Mouse (Mus musculus): ENCODE measurements at regions not wholly inside any gene's neighbourhood (a gene's known extent, or its start where the extent isn't known, plus 50 kb on each side); places are given as distances from the start of the nearest gene placed in this dataset.

DNA sequence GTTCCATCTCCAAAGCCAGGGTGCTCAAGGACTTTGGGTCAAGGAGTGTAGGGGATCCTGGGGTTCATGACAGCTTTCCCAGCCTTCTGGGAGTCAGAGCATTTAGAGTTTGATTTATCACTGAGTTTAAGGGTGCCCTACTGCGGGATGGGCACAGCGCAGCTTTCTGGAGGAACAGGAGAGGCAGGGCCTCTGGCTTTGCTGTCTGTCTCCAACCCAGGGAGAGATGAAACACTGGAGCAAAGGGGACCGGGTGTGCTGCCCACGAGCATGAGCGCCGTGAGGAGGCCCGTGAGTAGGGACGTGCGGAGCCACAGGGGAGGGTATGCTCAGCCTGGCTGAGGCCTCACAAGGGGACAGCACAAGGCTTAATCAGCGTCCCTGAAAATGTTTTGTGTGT, 89.1 kb upstream of the Tmem189 start:
- TF ChIP-seq CTCF (conservative IDR thresholded peaks at IDR 0.05 in 1 of 2, IDR thresholded peaks at IDR 0.05 in 1 of 2; ENCODE audit: low read depth in 2 of 2, low read length in 2 of 2) (no peak), TBP (conservative IDR thresholded peaks at IDR 0.05; ENCODE audit: low read depth, low read length) (no peak), ZC3H11A (IDR thresholded peaks at IDR 0.05; ENCODE audit: low read depth, low read length) (no peak), KAT2A (IDR thresholded peaks at IDR 0.05; ENCODE audit: insufficient replicate concordance, low read length) (no peak), POLR2AphosphoS2 (IDR thresholded peaks at IDR 0.05; ENCODE audit: low read depth, low read length) (no peak), MYC (IDR thresholded peaks at IDR 0.05; ENCODE audit: low read depth, low read length) (no peak), CHD2 (IDR thresholded peaks at IDR 0.05; ENCODE audit: low read length) (no peak), MEF2A (IDR thresholded peaks at IDR 0.05; ENCODE audit: borderline replicate concordance, low read depth, low read length) (no peak), HCFC1 (IDR thresholded peaks at IDR 0.05; ENCODE audit: low read depth, low read length) (no peak), SIN3A (IDR thresholded peaks at IDR 0.05; ENCODE audit: low read length) (no peak), MAZ (IDR thresholded peaks at IDR 0.05; ENCODE audit: low read depth, low read length) (no peak), ZNF384 (IDR thresholded peaks at IDR 0.05; ENCODE audit: low read depth, low read length) (no peak)
